Mouse (Mus musculus) natural killer cell, adult 2 months (primary cell): ENCODE measurements around the gene Fggy.

Experiments
- DNase-seq, 2 experiments: peaks; one replicate each; pipeline ENCODE4 v3.0.0; 2022; ENCODE audit warnings: low spot score in 2 of 2

Gene Fggy

GRCm38 (mm10) chr4:95557333-95557956, at the start of gene Fggy:
Gene Fggy, plus strand, starts transcription at chr4:95557507.
- DNase-seq: peak; percentile 96 to 97

GRCm38 (mm10) chr4:95507946-95508311, 49.4 kb upstream of the Fggy start:
- DNase-seq: no peak

- DNase-seq: no peak
Measured at GRCm38 (mm10) chr4:95518382-95518781, 38.9 kb upstream of the Fggy start.

GRCm38 (mm10) chr4:95519975-95520642, 37.2 kb upstream of the Fggy start:
- no peak for DNase-seq

GRCm38 (mm10) chr4:95520643-95521032, 36.7 kb upstream of the Fggy start:
- DNase-seq: no peak

GRCm38 (mm10) chr4:95526588-95526987, 30.7 kb upstream of the Fggy start:
- no peak for DNase-seq

GRCm38 (mm10) chr4:95530757-95531156, 26.6 kb upstream of the Fggy start:
- no peak for DNase-seq

- DNase-seq: no peak
Measured at GRCm38 (mm10) chr4:95533946-95534345, 23.4 kb upstream of the Fggy start.

- no peak for DNase-seq
Measured at GRCm38 (mm10) chr4:95541382-95542038, 15.8 kb upstream of the Fggy start.

GRCm38 (mm10) chr4:95542039-95542790, 15.1 kb upstream of the Fggy start:
- DNase-seq: no peak

GRCm38 (mm10) chr4:95543529-95543928, 13.8 kb upstream of the Fggy start:
- no peak for DNase-seq

GRCm38 (mm10) chr4:95556663-95557332, 509 bp upstream of the Fggy start:
- no peak for DNase-seq

GRCm38 (mm10) chr4:95558271-95558888, 1.1 kb downstream of the Fggy start:
- DNase-seq: no peak

GRCm38 (mm10) chr4:95571621-95572020, 14.3 kb downstream of the Fggy start:
- DNase-seq: no peak

- DNase-seq: no peak
Measured at GRCm38 (mm10) chr4:95573704-95574103, 16.4 kb downstream of the Fggy start.

GRCm38 (mm10) chr4:95575411-95575911, 18.2 kb downstream of the Fggy start:
- DNase-seq: no peak

- DNase-seq: no peak
Measured at GRCm38 (mm10) chr4:95579183-95579582, 21.9 kb downstream of the Fggy start.

- no peak for DNase-seq
Measured at GRCm38 (mm10) chr4:95584107-95584762, 26.9 kb downstream of the Fggy start.

- DNase-seq: no peak
Measured at GRCm38 (mm10) chr4:95586274-95587001, 29.1 kb downstream of the Fggy start.

- DNase-seq: no peak
Measured at GRCm38 (mm10) chr4:95588722-95589283, 31.5 kb downstream of the Fggy start.
